Mouse (Mus musculus) heart, embryonic 12.5 days (tissue): Measurements from ENCODE around the gene Calm5. TPM values are rescaled to one million over a fixed set of nuclear protein-coding genes. Genes with fewer than 3 reads are reported as not detected.

Source experiments
- ATAC-seq: fragments of 200-750 bp; cut with Nextera tagmentation; 2 replicates; pipeline ENCODE4 v1.8.0; 2017; ENCODE audit warnings: moderate TSS enrichment, moderate library complexity; ENCODE audit not compliant: insufficient number of reproducible peaks, low FRiP score
- H3K27ac ChIP-seq: fragments of 300-500 bp; sonication (generic); 2 replicates; pipeline ENCODE4 v1.5.1; 2016; ENCODE audit warnings: mild to moderate bottlenecking, moderate library complexity; ENCODE audit not compliant: poor library complexity, severe bottlenecking
- H3K27me3 ChIP-seq: fragments of 300-500 bp; sonication (generic); replicated peaks from 2 replicates; pipeline ENCODE4 v1.6.1; 2016; ENCODE audit warnings: mild to moderate bottlenecking, moderate library complexity
- H3K36me3 ChIP-seq: fragments of 300-500 bp; sonication (generic); 2 replicates; pipeline ENCODE4 v1.6.1; 2016; ENCODE audit warnings: mild to moderate bottlenecking, moderate library complexity
- H3K4me1 ChIP-seq: fragments of 300-500 bp; sonication (generic); replicated peaks from 2 replicates; pipeline ENCODE4 v1.6.1; 2016; ENCODE audit warnings: mild to moderate bottlenecking
- H3K4me2 ChIP-seq: fragments of 300-500 bp; sonication (generic); 2 replicates; pipeline ENCODE4 v1.6.1; 2016; ENCODE audit warnings: mild to moderate bottlenecking, moderate library complexity
- H3K4me3 ChIP-seq: fragments of 300-500 bp; sonication (generic); 2 replicates; pipeline ENCODE4 v1.5.1; 2016; ENCODE audit warnings: mild to moderate bottlenecking
- H3K9ac ChIP-seq: fragments of 300-500 bp; sonication (generic); 2 replicates; pipeline ENCODE4 v1.6.1; 2016; ENCODE audit warnings: mild to moderate bottlenecking, moderate library complexity
- H3K9me3 ChIP-seq: fragments of 300-500 bp; sonication (generic); replicated peaks from 2 replicates; pipeline ENCODE4 v1.6.1; 2016; ENCODE audit warnings: mild to moderate bottlenecking, moderate library complexity
- WGBS: fragments of 180-500 bp; shearing (Covaris S2); methylation state at CpG from one replicate; pipeline ENCODE4 v1.1.7; 2016; 5-methylcytosine and 5-hydroxymethylcytosine counted together
- polyA plus RNA-seq: library from polyadenylated mRNA; unstranded; fragments of >200 nt; fragmentation: Nextera tagmentation; extraction: Ambion mirVana; gene quantifications from 2 replicates; pipeline ENCODE4 v1.2.1, GENCODE M21; 2016

Gene Calm5
- polyA plus RNA-seq, 1 experiment from 2014 or later: not detected

DNA sequence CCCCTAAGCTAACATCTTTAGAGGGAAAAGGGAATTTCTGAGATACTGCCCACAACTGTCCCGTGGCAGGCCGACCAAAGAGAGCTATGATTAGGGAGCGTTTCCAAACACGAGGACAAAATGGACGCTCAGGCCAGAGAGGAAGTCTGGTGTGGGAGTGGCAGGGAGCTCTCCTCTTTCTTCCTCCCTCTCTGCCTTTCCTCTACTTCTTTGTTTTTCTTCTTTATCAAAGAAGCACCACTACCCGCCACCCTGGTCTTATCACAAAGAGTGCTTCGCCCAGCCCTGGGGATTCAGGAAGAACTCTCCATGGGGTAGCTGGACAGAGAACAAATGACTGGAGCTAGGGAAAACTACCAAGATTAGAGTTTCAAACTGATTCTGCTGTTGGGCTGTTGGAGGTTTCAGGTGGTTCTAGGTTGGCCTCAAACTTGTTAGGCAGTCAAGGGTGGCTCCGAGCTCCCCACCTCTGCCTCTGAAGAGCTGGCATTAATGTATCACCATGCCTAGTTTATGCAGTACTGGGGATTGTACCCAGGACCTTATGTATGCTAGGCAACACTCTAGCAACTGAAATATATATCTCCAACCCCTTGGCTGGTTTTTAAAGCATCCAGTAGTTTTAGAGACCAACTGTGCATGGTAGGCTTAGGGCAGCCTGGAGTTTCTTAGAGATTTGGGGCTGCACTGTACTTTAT, 12.5 kb downstream of the Calm5 start:
- no peaks in the 10 kb centered on the region for H3K9me3 ChIP-seq
- H3K4me1 ChIP-seq: peaks cover 6% of the 10 kb centered on the region; the same call in 1 of the 2 replicates
- no peak overlapping the region for H3K4me3 ChIP-seq
- no peaks in the 10 kb centered on the region for H3K36me3 ChIP-seq
- ATAC-seq: peak; percentile 49
- H3K4me2 ChIP-seq: no peak overlapping the region
- no peak overlapping the region for H3K9ac ChIP-seq
- H3K27me3 ChIP-seq: no peaks in the 10 kb centered on the region
- H3K27ac ChIP-seq: peak overlapping the region; percentile 36; the same call in 1 of the 2 replicates
- WGBS: 58% methylated on average over 8 of the region's 8 CpGs

DNA sequence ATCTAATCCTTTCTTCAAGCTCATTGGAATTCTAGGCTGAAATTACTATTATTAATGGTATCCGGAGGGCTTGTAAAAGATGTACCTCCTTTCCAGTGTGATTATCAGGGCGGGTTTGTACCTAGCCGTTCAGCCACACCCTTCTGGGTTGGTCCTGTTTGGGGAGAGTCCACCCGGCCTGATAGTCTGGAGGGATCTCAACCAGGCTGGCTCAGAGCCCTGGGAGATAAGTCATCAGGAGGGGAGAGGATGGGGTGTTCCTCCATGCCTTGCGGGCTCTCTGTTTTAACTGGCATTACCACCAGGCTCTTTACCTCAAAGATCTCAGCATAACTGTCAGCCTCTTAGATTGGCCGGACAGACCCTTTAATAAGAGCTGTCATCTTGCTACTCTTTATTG, 13.2 kb downstream of the Calm5 start:
- Histone ChIP-seq H3K36me3 (no peaks in the 10 kb centered on the region), H3K9me3 (no peaks in the 10 kb centered on the region), H3K4me3 (no peak overlapping the region), H3K4me2 (no peak overlapping the region), H3K27me3 (no peaks in the 10 kb centered on the region), H3K4me1 (peaks cover 6% of the 10 kb centered on the region; the same call in 1 of the 2 replicates), H3K27ac (no peak overlapping the region), H3K9ac (no peak overlapping the region)
- peak; percentile 75 for ATAC-seq
- 68% methylated on average over 6 of the region's 6 CpGs for WGBS

GRCm38 (mm10) chr13:3869901-3870300, 15.9 kb downstream of the Calm5 start:
- Histone ChIP-seq H3K9me3 (no peaks in the 10 kb centered on the region), H3K36me3 (no peaks in the 10 kb centered on the region), H3K27me3 (no peaks in the 10 kb centered on the region), H3K4me3 (no peak overlapping the region), H3K27ac (no peak overlapping the region), H3K4me2 (no peak overlapping the region), H3K4me1 (peaks cover 6% of the 10 kb centered on the region; the same call in 1 of the 2 replicates), H3K9ac (no peak overlapping the region)
- ATAC-seq: no peak

DNA sequence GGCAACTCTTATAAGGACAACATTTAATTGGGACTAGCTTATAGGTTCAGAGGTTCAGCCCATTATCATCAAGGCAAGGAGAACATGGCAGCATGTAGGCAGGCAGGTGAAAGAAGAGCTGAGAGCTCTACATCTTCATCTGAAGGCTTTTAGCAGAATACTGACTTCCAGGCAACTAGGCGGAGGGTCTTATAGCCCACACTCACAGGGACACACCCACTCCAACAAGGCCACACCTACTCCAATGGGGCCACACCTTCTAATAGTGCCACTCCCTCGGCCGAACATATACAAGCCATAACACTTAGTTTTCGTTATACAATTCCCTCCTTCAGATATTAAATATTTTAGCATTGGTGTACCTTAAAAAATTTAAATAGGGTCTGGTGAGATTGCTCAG, 18.9 kb downstream of the Calm5 start:
- H3K4me3 ChIP-seq: no peak overlapping the region
- H3K9me3 ChIP-seq: no peaks in the 10 kb centered on the region
- H3K4me1 ChIP-seq: peaks cover 12% of the 10 kb centered on the region
- ATAC-seq: no peak
- H3K27me3 ChIP-seq: no peaks in the 10 kb centered on the region
- WGBS: 87% methylated on average over 4 of the region's 4 CpGs
- no peaks in the 10 kb centered on the region for H3K36me3 ChIP-seq
- no peak overlapping the region for H3K27ac ChIP-seq
- no peak overlapping the region for H3K9ac ChIP-seq
- H3K4me2 ChIP-seq: no peak overlapping the region

DNA sequence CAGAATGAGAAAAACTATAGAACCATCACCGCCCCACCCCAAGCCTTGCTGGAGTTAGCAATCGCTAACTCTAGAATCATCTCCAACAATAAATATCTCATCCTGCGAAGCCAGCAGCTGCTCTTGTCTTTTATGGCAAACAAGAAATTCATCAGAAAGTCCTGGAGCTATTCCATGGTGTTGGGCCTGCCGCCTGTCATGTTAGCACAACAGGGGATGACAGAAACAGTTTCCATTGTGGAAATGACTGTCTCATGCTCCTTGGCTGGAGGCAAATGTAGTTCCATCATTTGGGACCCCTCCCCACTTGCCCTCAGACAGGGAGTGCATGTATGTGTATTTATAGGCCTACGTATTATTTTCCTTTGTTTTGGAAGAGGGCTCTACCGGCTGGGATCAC, 22.5 kb downstream of the Calm5 start:
- WGBS: 80% methylated on average over 6 of the region's 6 CpGs
- H3K4me3 ChIP-seq: no peak overlapping the region
- no peak for ATAC-seq
- H3K36me3 ChIP-seq: peaks cover 8% of the 10 kb centered on the region
- no peak overlapping the region for H3K9ac ChIP-seq
- no peaks in the 10 kb centered on the region for H3K27me3 ChIP-seq
- peaks cover 13% of the 10 kb centered on the region for H3K4me1 ChIP-seq
- H3K27ac ChIP-seq: no peak overlapping the region
- no peaks in the 10 kb centered on the region for H3K9me3 ChIP-seq
- H3K4me2 ChIP-seq: no peak overlapping the region

DNA sequence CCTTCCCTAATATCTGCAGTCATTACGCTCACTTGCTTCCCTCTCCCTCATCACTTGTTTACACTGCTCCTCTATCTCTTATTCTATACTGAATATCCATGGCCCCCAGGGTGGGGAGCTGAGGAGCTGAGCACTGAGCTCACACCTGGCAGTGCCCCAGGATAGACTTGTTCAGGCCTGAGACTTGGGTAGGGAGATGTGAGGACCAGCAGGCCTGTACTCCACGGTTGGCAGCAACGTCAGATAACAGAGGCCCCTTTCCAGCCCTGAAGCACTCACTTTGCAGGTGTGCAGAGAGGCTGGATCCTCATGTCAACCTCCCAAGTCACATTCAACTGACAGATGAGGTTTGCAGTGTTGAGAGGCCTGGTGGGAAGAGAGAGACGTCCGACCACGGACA, 23.2 kb downstream of the Calm5 start:
- H3K4me2 ChIP-seq: no peak overlapping the region
- no peak overlapping the region for H3K4me3 ChIP-seq
- H3K9ac ChIP-seq: no peak overlapping the region
- peaks cover 16% of the 10 kb centered on the region for H3K36me3 ChIP-seq
- WGBS: 42% methylated on average over 6 of the region's 6 CpGs
- H3K27me3 ChIP-seq: no peaks in the 10 kb centered on the region
- H3K9me3 ChIP-seq: no peaks in the 10 kb centered on the region
- H3K27ac ChIP-seq: no peak overlapping the region
- H3K4me1 ChIP-seq: peaks cover 13% of the 10 kb centered on the region
- ATAC-seq: no peak

DNA sequence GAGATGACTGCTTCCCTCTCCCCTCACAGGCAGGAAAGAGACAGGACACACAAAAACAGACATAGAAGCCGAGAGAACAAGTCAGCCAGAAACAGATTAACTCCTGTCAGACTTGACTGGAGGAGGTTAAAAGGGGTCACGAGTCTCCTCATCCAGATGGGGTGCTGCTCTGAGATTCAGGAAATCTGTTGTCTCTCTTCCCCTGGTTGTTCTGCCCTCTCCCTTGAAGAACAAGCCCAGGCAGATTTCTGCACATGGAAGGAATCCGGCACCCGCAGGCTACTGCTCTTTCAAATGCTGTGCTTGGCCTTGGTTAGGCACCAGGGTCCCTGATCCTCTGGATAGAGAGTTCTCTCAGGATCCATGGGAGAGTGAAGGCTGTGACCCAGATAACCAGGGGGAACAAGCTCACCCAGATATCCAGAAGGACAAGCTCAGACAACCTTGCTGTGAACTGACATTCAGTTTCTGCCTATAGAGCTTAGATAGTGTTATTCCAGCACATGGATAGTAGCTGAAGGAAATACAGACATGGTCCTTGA, 23.8 kb downstream of the Calm5 start:
- peaks cover 21% of the 10 kb centered on the region for H3K36me3 ChIP-seq
- no peaks in the 10 kb centered on the region for H3K27me3 ChIP-seq
- H3K9me3 ChIP-seq: no peaks in the 10 kb centered on the region
- 42% methylated on average over 4 of the region's 4 CpGs for WGBS
- no peak overlapping the region for H3K27ac ChIP-seq
- ATAC-seq: no peak
- H3K4me1 ChIP-seq: peaks cover 13% of the 10 kb centered on the region
- no peak overlapping the region for H3K4me3 ChIP-seq
- H3K4me2 ChIP-seq: no peak overlapping the region
- no peak overlapping the region for H3K9ac ChIP-seq

DNA sequence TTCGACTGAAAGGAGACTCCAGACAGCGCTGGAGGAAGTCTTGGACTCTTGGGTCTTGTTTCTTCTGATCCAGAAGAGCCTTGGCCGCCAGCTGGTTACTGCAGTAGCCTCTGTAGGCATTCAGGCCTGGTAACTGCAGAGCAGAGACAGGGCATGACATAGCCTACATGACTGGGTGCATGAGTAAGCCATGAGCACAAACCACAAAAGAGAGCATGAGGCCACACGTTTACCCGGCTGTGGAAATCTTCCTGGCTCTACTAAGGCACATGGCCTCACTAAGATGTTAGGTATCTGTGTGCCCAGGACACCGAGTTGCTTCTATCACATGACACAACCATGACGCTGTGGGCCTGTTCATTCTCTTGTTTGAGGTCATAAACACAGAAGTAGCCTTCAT, 32.7 kb downstream of the Calm5 start:
- ATAC-seq: no peak
- WGBS: 95% methylated on average over 7 of the region's 7 CpGs
- no peak overlapping the region for H3K4me2 ChIP-seq
- no peak overlapping the region for H3K9ac ChIP-seq
- H3K4me1 ChIP-seq: peaks cover 9% of the 10 kb centered on the region
- H3K4me3 ChIP-seq: no peak overlapping the region
- no peaks in the 10 kb centered on the region for H3K9me3 ChIP-seq
- no peaks in the 10 kb centered on the region for H3K27me3 ChIP-seq
- no peak overlapping the region for H3K27ac ChIP-seq
- H3K36me3 ChIP-seq: peaks cover 67% of the 10 kb centered on the region

DNA sequence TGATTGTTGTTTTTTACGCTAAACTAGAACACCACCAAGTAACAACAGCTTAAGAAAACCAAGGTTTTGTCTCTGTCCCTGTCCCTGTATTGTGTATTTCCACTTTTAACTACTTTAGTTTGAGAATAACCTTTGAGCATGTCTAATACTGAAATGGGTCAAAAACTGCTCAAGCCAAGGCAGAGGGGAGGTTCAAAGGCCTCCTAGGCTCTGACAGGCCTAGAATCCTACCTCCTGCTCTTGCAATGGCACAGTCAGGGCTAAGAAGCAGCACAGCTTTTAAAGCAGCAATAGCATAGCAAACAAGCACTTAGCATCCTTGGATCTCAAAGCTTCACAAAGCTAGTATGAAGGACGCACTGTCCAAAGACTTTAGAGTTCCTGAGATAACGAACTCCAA, 35.1 kb downstream of the Calm5 start:
- WGBS: 77% methylated on average over 3 of the region's 3 CpGs
- Histone ChIP-seq H3K9me3 (no peaks in the 10 kb centered on the region), H3K36me3 (peaks cover 46% of the 10 kb centered on the region), H3K27ac (no peak overlapping the region), H3K27me3 (no peaks in the 10 kb centered on the region), H3K4me1 (peaks cover 11% of the 10 kb centered on the region), H3K4me2 (no peak overlapping the region), H3K4me3 (no peak overlapping the region), H3K9ac (no peak overlapping the region)
- ATAC-seq: no peak

GRCm38 (mm10) chr13:3890061-3890460, 36.1 kb downstream of the Calm5 start:
- Histone ChIP-seq H3K9me3 (no peaks in the 10 kb centered on the region), H3K27me3 (no peaks in the 10 kb centered on the region), H3K4me3 (no peak overlapping the region), H3K4me2 (peak overlapping the region; percentile 12; the same call in 1 of the 2 replicates), H3K27ac (no peak overlapping the region), H3K9ac (0 out of 2 replicates have a peak overlapping the region, but pooled peaks have one; percentile 3), H3K4me1 (peaks cover 11% of the 10 kb centered on the region), H3K36me3 (peaks cover 37% of the 10 kb centered on the region)
- no peak for ATAC-seq
- 57% methylated on average over 8 of the region's 8 CpGs for WGBS

- Histone ChIP-seq H3K36me3 (peaks cover 22% of the 10 kb centered on the region), H3K4me2 (peak overlapping the region; percentile 67), H3K27me3 (no peaks in the 10 kb centered on the region), H3K9me3 (no peaks in the 10 kb centered on the region), H3K27ac (no peak overlapping the region), H3K4me1 (peaks cover 11% of the 10 kb centered on the region), H3K4me3 (peak overlapping the region; percentile 76), H3K9ac (peak overlapping the region; percentile 57)
- ATAC-seq: no peak
- WGBS: 38% methylated on average over 8 of the region's 8 CpGs
Measured at GRCm38 (mm10) chr13:3891479-3892087, 37.6 kb downstream of the Calm5 start.
